Mouse (Mus musculus) hindbrain, postnatal 0 days (tissue): ENCODE measurements around the gene Tm4sf4. TPM values are rescaled to one million over a fixed set of nuclear protein-coding genes. Genes with fewer than 3 reads are reported as not detected.
A peak's percentile ranks its signal among the peaks of the same experiment; 100 is the strongest.

Experiments
- ATAC-seq: fragments of 200-750 bp; cut with Nextera tagmentation; 2 replicates; pipeline ENCODE4 v1.8.0; 2017; ENCODE audit warnings: mild to moderate bottlenecking, moderate TSS enrichment, moderate library complexity
- DNase-seq: peaks from one replicate; pipeline ENCODE4 v3.0.0-alpha.2; 2015; ENCODE audit warnings: low spot score
- H3K27ac ChIP-seq: fragments of 300-500 bp; sonication (generic); 2 replicates; pipeline ENCODE4 v1.5.1; 2014; ENCODE audit warnings: mild to moderate bottlenecking
- H3K27me3 ChIP-seq: fragments of 300-500 bp; sonication (generic); 2 replicates; pipeline ENCODE4 v1.6.1; 2014; ENCODE audit warnings: low read length, mixed read lengths; ENCODE audit not compliant: insufficient read depth
- H3K36me3 ChIP-seq: fragments of 300-500 bp; sonication (generic); 2 replicates; pipeline ENCODE4 v1.6.1; 2014; ENCODE audit warnings: low read length, mixed read lengths; ENCODE audit not compliant: insufficient read depth
- H3K4me1 ChIP-seq: fragments of 300-500 bp; sonication (generic); 2 replicates; pipeline ENCODE4 v1.6.1; 2014; ENCODE audit warnings: antibody characterized with exemption, low read length, mixed read lengths; ENCODE audit not compliant: insufficient read depth
- H3K4me2 ChIP-seq: fragments of 300-500 bp; sonication (generic); 2 replicates; pipeline ENCODE4 v1.6.1; 2014; ENCODE audit warnings: low read depth, mild to moderate bottlenecking, low read length, moderate library complexity, mixed read lengths
- H3K4me3 ChIP-seq: fragments of 300-500 bp; sonication (generic); 2 replicates; pipeline ENCODE4 v1.5.1; 2014; ENCODE audit warnings: low read length
- H3K9ac ChIP-seq: fragments of 300-500 bp; sonication (generic); replicated peaks from 2 replicates; pipeline ENCODE4 v1.6.1; 2014; ENCODE audit warnings: mild to moderate bottlenecking, low read length, moderate library complexity, mixed read lengths
- H3K9me3 ChIP-seq: fragments of 300-500 bp; sonication (generic); 2 replicates; pipeline ENCODE4 v1.6.1; 2016; ENCODE audit warnings: low read length, mixed read lengths
- CTCF ChIP-seq: IDR thresholded peaks from 2 replicates; pipeline ENCODE4 v1.5.1; 2016; ENCODE audit warnings: antibody characterized with exemption, control low read depth, low read depth
- WGBS: fragments of 180-500 bp; shearing (Covaris S2); extraction: QIAGEN DNeasy Blood & Tissue Kit; methylation state at CpG from one replicate; pipeline ENCODE4 v1.1.7; 2014; 5-methylcytosine and 5-hydroxymethylcytosine counted together
- polyA plus RNA-seq: library from polyadenylated mRNA; unstranded; fragments of >200 nt; fragmentation: Nextera tagmentation; extraction: Ambion mirVana; gene quantifications from 2 replicates; pipeline ENCODE4 v1.2.1, GENCODE M21; 2015
- total RNA-seq: library from RNA; depleted of rRNA; stranded (reverse); fragments of >200 nt; gene quantifications from 2 replicates; pipeline ENCODE4 v1.2.3, GENCODE M21; 2014

The Tm4sf4 gene
- total and polyA plus RNA-seq, 2 experiments from 2014 or later: 0.19 TPM; not detected in 1

DNA sequence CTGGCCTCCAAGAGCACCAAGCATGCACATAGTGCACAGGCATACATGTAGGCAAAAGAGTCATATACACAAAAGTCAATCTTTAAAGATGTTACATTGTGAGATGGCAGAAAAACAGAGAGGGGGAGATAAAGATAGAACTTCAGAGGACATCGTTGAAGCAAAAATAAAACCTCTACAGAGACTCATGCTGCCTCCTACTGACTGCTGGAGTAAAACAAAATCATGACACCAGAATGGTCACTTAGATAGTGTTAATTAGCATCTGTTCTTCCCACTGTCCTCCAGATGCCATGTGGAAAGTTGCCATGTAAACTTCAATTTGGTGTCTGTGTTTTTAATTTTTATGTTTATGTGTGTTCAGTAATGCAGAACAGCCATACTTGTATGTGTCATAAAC lies 22.8 kb downstream of the Tm4sf4 start:
- Histone ChIP-seq H3K4me1 (no peaks in the 10 kb centered on the region), H3K4me2 (no peak overlapping the region), H3K27me3 (no peaks in the 10 kb centered on the region), H3K36me3 (no peaks in the 10 kb centered on the region), H3K4me3 (no peak overlapping the region), H3K9me3 (no peaks in the 10 kb centered on the region), H3K9ac (no peak overlapping the region), H3K27ac (no peak overlapping the region)
- TF ChIP-seq CTCF: 0 out of 2 replicates have a peak, but pooled peaks have one; percentile 21
- WGBS: 50% methylated on average over 1 of the region's 1 CpGs
- DNase-seq (no peak), ATAC-seq (no peak)

DNA sequence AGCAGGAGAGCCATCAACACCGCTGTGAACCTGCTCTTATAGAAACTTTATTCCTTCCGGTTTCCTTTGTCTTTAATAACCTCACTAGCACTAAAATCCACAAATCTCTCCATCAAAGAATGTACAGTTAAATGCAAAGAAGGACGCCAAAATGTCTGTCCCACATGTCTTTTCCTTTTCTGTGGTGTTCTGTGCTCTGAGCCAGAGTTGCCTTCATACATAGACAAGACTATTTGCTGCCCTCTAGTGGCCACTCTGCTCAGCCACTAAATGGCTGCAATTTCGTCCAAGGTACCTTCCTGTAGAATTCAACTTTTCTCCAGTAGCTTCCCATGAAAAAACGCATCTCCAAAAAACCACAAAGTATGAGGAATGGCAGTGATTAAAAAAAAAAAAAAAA lies 23.3 kb downstream of the Tm4sf4 start:
- 29% methylated on average over 5 of the region's 5 CpGs for WGBS
- peak; percentile 79 for ATAC-seq
- no peak overlapping the region for H3K9ac ChIP-seq
- TF ChIP-seq CTCF: peak; percentile 89
- H3K9me3 ChIP-seq: no peaks in the 10 kb centered on the region
- peak; percentile 94 for DNase-seq
- H3K27me3 ChIP-seq: no peaks in the 10 kb centered on the region
- no peaks in the 10 kb centered on the region for H3K4me1 ChIP-seq
- H3K36me3 ChIP-seq: no peaks in the 10 kb centered on the region
- H3K4me2 ChIP-seq: no peak overlapping the region
- H3K4me3 ChIP-seq: no peak overlapping the region
- no peak overlapping the region for H3K27ac ChIP-seq

DNA sequence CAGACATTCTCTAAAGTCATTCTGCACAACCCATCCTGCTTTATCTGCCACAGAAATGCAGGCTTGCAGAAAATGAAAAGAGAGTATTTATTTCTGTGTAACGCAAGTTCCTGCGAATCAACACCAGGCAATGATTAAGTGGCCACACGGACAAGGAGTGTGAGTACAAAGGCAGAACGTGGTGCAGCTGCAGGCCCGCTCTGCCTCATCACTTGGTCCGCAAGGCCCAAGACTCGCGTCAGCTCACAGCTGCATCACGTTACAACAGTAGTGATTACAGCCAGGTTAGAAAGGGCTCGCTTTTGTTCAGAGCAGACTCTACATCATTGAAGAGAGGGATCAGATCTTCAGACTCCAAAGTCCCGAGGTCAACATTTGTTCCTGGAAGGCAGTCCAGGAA lies 33.5 kb downstream of the Tm4sf4 start:
- no peak overlapping the region for H3K4me3 ChIP-seq
- no peak for TF ChIP-seq CTCF
- H3K27me3 ChIP-seq: no peaks in the 10 kb centered on the region
- H3K9me3 ChIP-seq: no peaks in the 10 kb centered on the region
- DNase-seq (no peak), ATAC-seq (no peak)
- no peaks in the 10 kb centered on the region for H3K36me3 ChIP-seq
- H3K27ac ChIP-seq: no peak overlapping the region
- WGBS: 74% methylated on average over 11 of the region's 11 CpGs
- H3K9ac ChIP-seq: no peak overlapping the region
- no peaks in the 10 kb centered on the region for H3K4me1 ChIP-seq
- H3K4me2 ChIP-seq: no peak overlapping the region

- 88% methylated on average over 4 of the region's 4 CpGs for WGBS
- H3K9me3 ChIP-seq: no peaks in the 10 kb centered on the region
- H3K4me1 ChIP-seq: no peaks in the 10 kb centered on the region
- H3K9ac ChIP-seq: no peak overlapping the region
- no peak for DNase-seq
- H3K27ac ChIP-seq: no peak overlapping the region
- H3K36me3 ChIP-seq: no peaks in the 10 kb centered on the region
- ATAC-seq: no peak
- TF ChIP-seq CTCF: no peak
- no peaks in the 10 kb centered on the region for H3K27me3 ChIP-seq
- H3K4me2 ChIP-seq: no peak overlapping the region
- no peak overlapping the region for H3K4me3 ChIP-seq
These were observed 38.2 kb downstream of the Tm4sf4 start for GRCm38 (mm10) chr3:57463302-57463701.

DNA sequence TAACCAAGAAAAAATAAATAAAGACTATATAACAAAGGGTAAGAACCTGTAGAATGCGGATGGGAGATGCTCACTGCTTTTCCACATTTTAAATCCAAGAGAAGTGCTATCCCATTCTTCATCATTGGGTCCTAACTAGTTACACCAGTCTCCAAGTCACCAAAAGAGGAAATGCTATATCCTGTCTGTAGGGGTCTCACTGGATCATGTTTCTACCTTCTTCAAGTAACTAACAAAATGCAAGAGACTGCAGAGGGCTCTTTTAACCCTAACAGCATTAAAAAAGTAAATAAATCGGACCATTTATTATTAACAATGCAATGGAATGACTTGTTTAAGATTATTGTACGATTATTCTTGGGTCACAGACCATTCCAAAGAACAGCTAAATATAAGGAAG lies 41.2 kb downstream of the Tm4sf4 start:
- peak; percentile 71 for DNase-seq
- peak; percentile 71 for TF ChIP-seq CTCF
- ATAC-seq: peak; percentile 70
- no peaks in the 10 kb centered on the region for H3K27me3 ChIP-seq
- no peaks in the 10 kb centered on the region for H3K4me1 ChIP-seq
- no peak overlapping the region for H3K27ac ChIP-seq
- H3K4me3 ChIP-seq: no peak overlapping the region
- WGBS: 72% methylated on average over 3 of the region's 3 CpGs
- H3K9ac ChIP-seq: no peak overlapping the region
- H3K4me2 ChIP-seq: no peak overlapping the region
- H3K36me3 ChIP-seq: no peaks in the 10 kb centered on the region
- H3K9me3 ChIP-seq: no peaks in the 10 kb centered on the region

- 96% methylated on average over 3 of the region's 3 CpGs for WGBS
- no peak for ATAC-seq
These were observed 44.2 kb downstream of the Tm4sf4 start for GRCm38 (mm10) chr3:57469325-57469724.

DNA sequence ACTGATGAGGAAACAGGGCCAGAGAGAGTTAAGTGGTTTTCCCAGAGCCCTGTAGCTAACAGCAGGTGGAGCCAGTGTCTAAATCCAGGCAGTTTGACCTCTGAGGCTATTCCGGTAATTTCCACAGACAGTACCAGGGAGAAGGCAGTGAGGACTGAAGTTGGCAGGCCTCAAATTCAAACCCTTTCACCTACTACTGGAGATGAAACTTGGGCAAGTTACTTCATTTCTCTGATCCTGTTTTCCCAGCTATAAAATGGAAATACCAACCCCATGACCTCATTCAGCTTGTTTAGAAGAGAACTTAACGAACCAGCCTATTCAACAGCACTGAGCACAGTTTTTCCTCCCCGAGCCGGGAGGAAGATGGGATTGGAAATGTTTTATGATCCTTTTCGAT lies 45.2 kb downstream of the Tm4sf4 start:
- ATAC-seq: peak; percentile 47
- peak overlapping the region; percentile 27; the same call in 1 of the 2 replicates for H3K27ac ChIP-seq
- 23% methylated on average over 5 of the region's 5 CpGs for WGBS
- no peak overlapping the region for H3K4me2 ChIP-seq
- peaks cover 8% of the 10 kb centered on the region for H3K4me1 ChIP-seq
- H3K36me3 ChIP-seq: no peaks in the 10 kb centered on the region
- no peaks in the 10 kb centered on the region for H3K9me3 ChIP-seq
- no peak overlapping the region for H3K9ac ChIP-seq
- H3K4me3 ChIP-seq: no peak overlapping the region
- peak; percentile 67 for DNase-seq
- peak; percentile 73 for TF ChIP-seq CTCF
- no peaks in the 10 kb centered on the region for H3K27me3 ChIP-seq

More at GRCm38 (mm10) chr3:57469325-57469724, 44.2 kb downstream of the Tm4sf4 start:
- Histone ChIP-seq H3K9ac (no peak overlapping the region), H3K4me3 (no peak overlapping the region), H3K27me3 (no peaks in the 10 kb centered on the region), H3K4me2 (no peak overlapping the region), H3K27ac (no peak overlapping the region), H3K36me3 (no peaks in the 10 kb centered on the region), H3K9me3 (no peaks in the 10 kb centered on the region), H3K4me1 (peaks cover 8% of the 10 kb centered on the region)
- DNase-seq: no peak
- no peak for TF ChIP-seq CTCF
